In genomic region chr13:34675847-34676383, GRCm38 (mm10) we compare ENCODE assay signal across 14 mouse cellular contexts. TPM values are rescaled to one million over a fixed set of nuclear protein-coding genes. Genes with fewer than 3 reads are reported as not detected.
DNase-seq lines count a peak whose midpoint lies in the region; ATAC-seq lines count a peak whose summit lies in the region.
"Had no signal": no experiment of that assay in that cellular context is flagged by ENCODE, and none has a peak within 500 bp of the region (broad histone marks: within the 10 kb centered on the region; RNA-seq: fewer than 3 reads in every experiment).

No protein-coding gene starts in this region.

- peak overlapping the region; percentile 41 for H3K27ac ChIP-seq in forebrain, embryonic 16.5 days (ENCODE audit: low read length)
- H3K27ac ChIP-seq in midbrain, embryonic 14.5 days (replicated peaks; ENCODE audit: low read depth, low read length), result peak overlapping the region; percentile 43
- H3K27ac ChIP-seq: liver, embryonic 14.5 days had no signal

- 10% methylated on average over 7 of the region's 7 CpGs for WGBS in forebrain, embryonic 16.5 days
- 5% methylated on average over 7 of the region's 7 CpGs for WGBS in midbrain, embryonic 14.5 days

- ATAC-seq in forebrain, embryonic 16.5 days, result peak; percentile 69
- no peak for ATAC-seq in midbrain, embryonic 14.5 days (ENCODE audit: low FRiP score, low TSS enrichment)
- ATAC-seq in CD4-positive, CD25-positive, alpha-beta regulatory T cell, adult 4 months, result no peak

- H3K4me1 ChIP-seq in forebrain, embryonic 16.5 days (replicated peaks; ENCODE audit: control insufficient read depth, insufficient read depth, low read length), result peaks cover 8% of the 10 kb centered on the region
- peaks cover 17% of the 10 kb centered on the region for H3K4me1 ChIP-seq in midbrain, embryonic 14.5 days (ENCODE audit: control insufficient read depth, insufficient read depth, low read length)

- peak; percentile 16 for DNase-seq in layer of hippocampus, adult 9-11 months
- no peak for DNase-seq in layer of hippocampus, postnatal 36 days
- peak; percentile 60 for DNase-seq in embryo, embryonic 10.5 days (ENCODE audit: low spot score)
- peak; percentile 52 for DNase-seq in midbrain, embryonic 14.5 days
- no peak for DNase-seq in ovary, postnatal 14 days (ENCODE audit: low spot score)
- no peak for DNase-seq in adrenal gland, adult 2 months
- DNase-seq: cerebellum, adult 2 months; heart, postnatal 36 days had no signal

- H3K4me2 ChIP-seq in forebrain, embryonic 16.5 days (ENCODE audit: low read length), result peak overlapping the region; percentile 24
- H3K4me2 ChIP-seq in midbrain, embryonic 14.5 days (ENCODE audit: low read length), result peak overlapping the region; percentile 9

- no peak overlapping the region for H3K9ac ChIP-seq in forebrain, embryonic 16.5 days (replicated peaks; ENCODE audit: low read depth, low read length)
- no peak overlapping the region for H3K9ac ChIP-seq in midbrain, embryonic 14.5 days (replicated peaks; ENCODE audit: low read length)
- H3K9ac ChIP-seq: liver, embryonic 14.5 days had no signal

- H3K9me3 ChIP-seq in forebrain, embryonic 16.5 days (ENCODE audit: control insufficient read depth, low read length), result no peaks in the 10 kb centered on the region
- H3K9me3 ChIP-seq in midbrain, embryonic 14.5 days (ENCODE audit: control insufficient read depth, low read length), result no peaks in the 10 kb centered on the region

- no peak overlapping the region for H3K4me3 ChIP-seq in forebrain, embryonic 16.5 days (replicated peaks; ENCODE audit: low read length)
- no peak overlapping the region for H3K4me3 ChIP-seq in midbrain, embryonic 14.5 days (replicated peaks; ENCODE audit: low read depth, low read length)

- H3K36me3 ChIP-seq in forebrain, embryonic 16.5 days (ENCODE audit: control insufficient read depth, insufficient read depth), result no peaks in the 10 kb centered on the region
- no peaks in the 10 kb centered on the region for H3K36me3 ChIP-seq in midbrain, embryonic 14.5 days (ENCODE audit: control insufficient read depth, insufficient read depth, low read length)

- H3K27me3 ChIP-seq in forebrain, embryonic 16.5 days (replicated peaks; ENCODE audit: control insufficient read depth, insufficient read depth, low read length), result no peaks in the 10 kb centered on the region
- no peaks in the 10 kb centered on the region; the same call in 1 of the 2 replicates for H3K27me3 ChIP-seq in midbrain, embryonic 14.5 days (ENCODE audit: control insufficient read depth, insufficient read depth, low read length)

RNA-seq across cellular contexts. Expression of gene Pxdc1, which starts 22.6 kb away (rescaled TPM):
- 10 to 100 TPM; 17.7 to 18.3 TPM for total RNA-seq in layer of hippocampus, postnatal 36 days (2021)
- 5.2 and 10.0 TPM in 2 replicates for polyA plus RNA-seq in forebrain, embryonic 16.5 days (2015; fragmentation: Nextera tagmentation; extraction: Ambion mirVana)
- 9.6 and 10.1 TPM in 2 replicates for polyA plus RNA-seq in midbrain, embryonic 14.5 days (2014; fragmentation: Nextera tagmentation; extraction: Ambion mirVana)
- polyA plus RNA-seq in CD4-positive, CD25-positive, alpha-beta regulatory T cell, adult 4 months (2017; shearing (Covaris generic)), result under 1 TPM in 1 of 2 experiments, not detected in 1; 0.33 TPM
- total RNA-seq in adrenal gland, adult 2 months (2021), result 1 to 10 TPM; 3.3 to 3.4 TPM
- 5.3 and 9.1 TPM in 2 replicates for polyA plus RNA-seq in adrenal gland, adult 2 months (2012; rRNA removed)

RNA-seq across cellular contexts. Expression of gene Fam50b, which starts 58.7 kb away (rescaled TPM):
- total RNA-seq in layer of hippocampus, postnatal 36 days (2021), result not detected
- polyA plus RNA-seq in forebrain, embryonic 16.5 days (2015; fragmentation: Nextera tagmentation; extraction: Ambion mirVana), result not detected in 2 replicates
- polyA plus RNA-seq in midbrain, embryonic 14.5 days (2014; fragmentation: Nextera tagmentation; extraction: Ambion mirVana), result not detected in 2 replicates
- not detected for polyA plus RNA-seq in CD4-positive, CD25-positive, alpha-beta regulatory T cell, adult 4 months (2017; shearing (Covaris generic))
- not detected for total RNA-seq in adrenal gland, adult 2 months (2021)
- not detected in 2 replicates for polyA plus RNA-seq in adrenal gland, adult 2 months (2012; rRNA removed)
- total RNA-seq: adrenal gland, adult 18-20 months; heart, postnatal 36 days; layer of hippocampus, adult 8-10 months; monocyte, adult 5-6 weeks had no signal
- polyA plus RNA-seq: cerebellum, adult 2 months had no signal

Comparison
In these comparisons a context has a peak if more than half of its experiments do, and no peak if none do; other contexts are left out.
1. DNase-seq: peak in layer of hippocampus, adult 9-11 months (single experiment), embryo, embryonic 10.5 days (single experiment) and midbrain, embryonic 14.5 days (single experiment); none in layer of hippocampus, postnatal 36 days (0 of 2), ovary, postnatal 14 days (single experiment) and adrenal gland, adult 2 months (single experiment).